Mouse (Mus musculus): ENCODE data around the gene Serpinb5.

DNA sequence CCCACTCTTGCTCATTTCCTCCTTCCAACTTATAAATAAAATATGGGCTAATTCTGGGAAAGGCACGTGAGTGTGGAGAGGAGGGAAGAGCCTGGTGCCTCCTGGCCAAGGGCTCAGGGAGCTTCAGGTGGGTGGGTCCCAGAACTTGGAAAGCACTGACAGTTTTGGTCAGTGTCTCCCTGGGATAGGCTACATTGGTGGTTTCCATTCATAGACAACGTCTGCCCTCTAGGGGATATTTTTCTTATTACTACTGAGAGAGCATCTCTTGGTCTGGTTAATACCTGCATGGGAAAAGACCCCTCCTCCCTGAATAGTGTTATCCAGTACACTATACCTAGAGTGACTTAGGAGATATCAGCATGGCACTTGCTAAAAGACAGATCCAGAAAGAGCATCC is 22.8 kb downstream of the Serpinb5 start:
- TF ChIP-seq GATA1 (IDR thresholded peaks at IDR 0.05; ENCODE audit: borderline replicate concordance, low read length) (no peak), FLI1 (IDR thresholded peaks at IDR 0.05; ENCODE audit: low read length) (no peak)
